Mouse (Mus musculus): ENCODE measurements at regions not wholly inside any gene's neighbourhood (a gene's known extent, or its start where the extent isn't known, plus 50 kb on each side); places are given as distances from the start of the nearest gene placed in this dataset.
A peak's percentile ranks its signal among the peaks of the same experiment; 100 is the strongest.

DNA sequence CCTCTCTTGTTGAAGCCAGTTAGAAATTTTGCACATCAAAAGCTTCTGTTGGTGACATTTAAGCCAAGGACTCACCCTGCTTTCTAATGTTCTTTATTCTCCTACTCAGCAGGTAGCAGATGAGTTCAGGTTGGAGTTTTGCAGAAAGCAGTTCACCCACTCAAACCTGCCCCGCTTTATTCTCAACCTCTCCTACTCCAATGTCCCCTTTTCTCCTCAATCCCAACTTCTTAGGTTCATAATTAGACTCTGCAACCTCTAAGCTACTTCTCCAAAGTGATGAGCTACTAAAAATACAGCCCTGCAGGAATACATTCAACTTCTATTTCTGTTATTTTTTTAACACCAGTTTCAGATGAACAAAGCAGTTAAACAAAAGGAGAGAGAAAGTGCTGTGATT is 572.2 kb downstream of the Brinp1 start:
- Histone ChIP-seq H3K27ac (ENCODE audit: low read depth, low read length) (no peak overlapping the region), H3K4me3 (ENCODE audit: low read depth, low read length) (no peak overlapping the region), H3K27me3 (ENCODE audit: insufficient read depth, low read length) (no peaks in the 10 kb centered on the region), H3K36me3 (ENCODE audit: insufficient read depth) (no peaks in the 10 kb centered on the region), H3K9ac (no peak overlapping the region), H3K4me1 (ENCODE audit: insufficient read depth) (no peaks in the 10 kb centered on the region), H3K4me2 (ENCODE audit: low read depth) (no peak overlapping the region), H3K9me3 (ENCODE audit: low read length) (no peaks in the 10 kb centered on the region)
- 60% methylated on average over 1 of the region's 1 CpGs for WGBS
- peak; percentile 0 for DNase-seq
- ATAC-seq = no peak
- no peak for TF ChIP-seq CTCF (IDR thresholded peaks at IDR 0.05; ENCODE audit: low read depth)

DNA sequence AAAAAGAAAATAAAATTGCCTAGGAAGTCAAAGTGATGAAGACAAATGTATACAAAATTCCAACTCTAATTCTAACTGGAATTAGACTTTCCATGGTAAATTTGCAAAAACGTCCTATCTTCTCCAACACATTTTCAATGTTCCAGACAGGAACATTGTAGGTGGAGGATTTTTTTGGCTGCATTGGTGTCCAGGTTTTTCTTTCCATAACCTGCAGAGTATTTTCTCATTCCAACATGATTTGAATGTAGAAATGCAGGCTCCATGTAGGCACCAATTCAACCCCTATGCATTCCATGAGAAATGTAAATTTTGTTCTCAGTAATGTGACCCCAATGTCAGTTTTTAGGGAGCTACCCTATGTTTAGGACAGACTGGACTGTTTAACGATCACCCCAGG is 586.2 kb downstream of the Brinp1 start:
- Histone ChIP-seq H3K9ac (no peak overlapping the region), H3K36me3 (ENCODE audit: insufficient read depth) (no peaks in the 10 kb centered on the region), H3K4me3 (ENCODE audit: low read depth, low read length) (no peak overlapping the region), H3K9me3 (ENCODE audit: low read length) (no peaks in the 10 kb centered on the region), H3K4me2 (ENCODE audit: low read depth) (no peak overlapping the region), H3K27me3 (ENCODE audit: insufficient read depth, low read length) (no peaks in the 10 kb centered on the region), H3K4me1 (ENCODE audit: insufficient read depth) (no peaks in the 10 kb centered on the region), H3K27ac (ENCODE audit: low read depth, low read length) (no peak overlapping the region)
- TF ChIP-seq CTCF (IDR thresholded peaks at IDR 0.05; ENCODE audit: low read depth) = no peak
- ATAC-seq = no peak
- 85% methylated on average over 2 of the region's 2 CpGs for WGBS
- DNase-seq = no peak

DNA sequence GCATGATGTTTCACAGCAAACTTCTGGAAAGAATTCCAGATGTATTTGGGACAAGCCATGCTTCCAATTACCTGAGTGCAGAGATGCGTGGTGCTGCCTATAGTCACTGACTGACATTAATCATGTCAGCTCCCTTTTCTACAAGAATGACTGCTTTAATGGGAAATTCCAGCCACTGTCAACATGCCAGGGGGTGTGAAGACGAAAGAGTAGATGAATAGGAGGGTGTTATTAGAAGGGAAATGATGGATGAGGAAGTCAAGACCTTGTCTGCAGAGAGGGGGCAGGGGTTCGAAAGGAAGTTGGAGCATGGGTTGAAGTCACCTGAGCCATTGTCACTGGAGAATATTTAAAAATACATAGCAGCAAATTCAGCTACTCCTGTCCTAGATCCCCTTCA is 634.6 kb downstream of the Brinp1 start:
- Histone ChIP-seq H3K4me1 (ENCODE audit: insufficient read depth) (no peaks in the 10 kb centered on the region), H3K4me2 (ENCODE audit: low read depth) (no peak overlapping the region), H3K27ac (ENCODE audit: low read depth, low read length) (no peak overlapping the region), H3K27me3 (ENCODE audit: insufficient read depth, low read length) (no peaks in the 10 kb centered on the region), H3K9me3 (ENCODE audit: low read length) (no peaks in the 10 kb centered on the region), H3K4me3 (ENCODE audit: low read depth, low read length) (no peak overlapping the region), H3K36me3 (ENCODE audit: insufficient read depth) (no peaks in the 10 kb centered on the region), H3K9ac (no peak overlapping the region)
- no peak for DNase-seq
- ATAC-seq = no peak
- 76% methylated on average over 3 of the region's 3 CpGs for WGBS
- TF ChIP-seq CTCF (IDR thresholded peaks at IDR 0.05; ENCODE audit: low read depth) = no peak

DNA sequence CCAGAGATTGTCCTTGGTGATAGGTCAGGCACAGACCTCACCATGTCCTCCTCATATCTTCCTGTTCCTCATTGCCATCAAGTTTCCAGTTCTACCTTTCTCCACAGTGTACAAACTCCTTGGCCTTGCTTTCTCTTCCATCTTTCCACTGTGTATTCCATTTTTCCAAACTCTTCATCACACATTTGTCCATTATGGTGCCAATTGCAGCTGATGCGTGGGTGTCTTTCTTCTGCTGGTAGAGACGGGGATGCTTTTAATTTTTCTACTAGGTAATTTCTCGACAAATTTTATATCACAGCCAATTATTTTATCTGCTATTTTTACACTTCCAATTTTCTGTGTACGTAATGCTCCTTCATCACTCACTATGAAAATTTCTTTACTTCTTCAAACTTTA is 641.4 kb downstream of the Brinp1 start:
- Histone ChIP-seq H3K36me3 (ENCODE audit: insufficient read depth) (no peaks in the 10 kb centered on the region), H3K9ac (no peak overlapping the region)
- no peak for DNase-seq

DNA sequence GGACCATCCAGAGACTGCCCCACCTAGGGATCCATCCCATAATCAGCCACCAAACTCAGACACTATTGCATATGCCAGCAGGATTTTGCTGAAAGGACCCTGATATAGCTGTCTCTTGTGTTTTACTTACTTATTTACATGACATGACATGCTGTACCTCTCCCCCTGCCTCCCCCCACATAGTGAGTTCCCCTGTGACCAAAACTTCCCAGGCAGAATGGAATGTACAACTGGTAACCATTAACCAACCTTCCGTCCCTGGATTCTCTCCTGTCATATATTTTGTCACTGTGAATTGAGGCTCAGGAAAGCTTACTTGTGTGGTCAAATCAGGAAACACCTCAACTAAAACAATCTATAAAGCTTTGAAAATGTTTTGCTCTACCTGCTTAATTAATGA is 669.4 kb downstream of the Brinp1 start:
- H3K9ac ChIP-seq = no peak overlapping the region
- no peaks in the 10 kb centered on the region for H3K9me3 ChIP-seq (ENCODE audit: low read length)
- H3K27ac ChIP-seq (ENCODE audit: low read depth, low read length) = no peak overlapping the region
- H3K4me1 ChIP-seq (ENCODE audit: insufficient read depth) = no peaks in the 10 kb centered on the region
- no peak for ATAC-seq
- no peaks in the 10 kb centered on the region for H3K36me3 ChIP-seq (ENCODE audit: insufficient read depth)
- no peaks in the 10 kb centered on the region for H3K27me3 ChIP-seq (ENCODE audit: insufficient read depth, low read length)
- no peak overlapping the region for H3K4me2 ChIP-seq (ENCODE audit: low read depth)
- no peak for TF ChIP-seq CTCF (IDR thresholded peaks at IDR 0.05; ENCODE audit: low read depth)
- WGBS = 82% methylated on average over 1 of the region's 1 CpGs
- DNase-seq = no peak
- H3K4me3 ChIP-seq (ENCODE audit: low read depth, low read length) = no peak overlapping the region

More for the DNA sequence above, 641.4 kb downstream of the Brinp1 start:
- Histone ChIP-seq H3K4me1 (ENCODE audit: insufficient read depth) (no peaks in the 10 kb centered on the region), H3K4me2 (ENCODE audit: low read depth) (no peak overlapping the region), H3K27me3 (ENCODE audit: insufficient read depth, low read length) (no peaks in the 10 kb centered on the region), H3K27ac (ENCODE audit: low read depth, low read length) (no peak overlapping the region), H3K4me3 (ENCODE audit: low read depth, low read length) (no peak overlapping the region), H3K9me3 (ENCODE audit: low read length) (no peaks in the 10 kb centered on the region)
- no peak for TF ChIP-seq CTCF (IDR thresholded peaks at IDR 0.05; ENCODE audit: low read depth)
- ATAC-seq = no peak
- 90% methylated on average over 4 of the region's 4 CpGs for WGBS

DNA sequence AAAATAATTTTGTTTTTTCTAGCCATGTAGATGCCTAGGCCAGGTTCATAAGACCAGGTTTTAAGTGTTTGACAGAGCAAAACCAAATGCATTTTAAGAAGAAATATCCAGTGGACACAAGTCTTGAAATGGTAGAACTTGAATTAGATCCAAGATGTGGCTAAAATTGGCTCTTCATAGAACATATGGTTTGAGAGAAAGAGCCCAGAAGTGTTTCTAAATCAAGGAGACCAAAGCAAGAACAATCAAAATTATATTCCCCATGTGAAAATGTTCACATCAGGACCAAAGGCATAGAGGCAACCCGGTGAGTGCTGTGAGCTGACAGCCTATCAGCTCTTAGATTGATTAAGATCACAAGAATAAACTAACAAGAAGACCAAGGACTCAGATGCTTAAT is 673.3 kb downstream of the Brinp1 start:
- no peaks in the 10 kb centered on the region for H3K4me1 ChIP-seq (ENCODE audit: insufficient read depth)
- no peak for DNase-seq
- no peak overlapping the region for H3K4me3 ChIP-seq (ENCODE audit: low read depth, low read length)
- no peak for TF ChIP-seq CTCF (IDR thresholded peaks at IDR 0.05; ENCODE audit: low read depth)
- H3K4me2 ChIP-seq (ENCODE audit: low read depth) = no peak overlapping the region
- H3K9me3 ChIP-seq (ENCODE audit: low read length) = no peaks in the 10 kb centered on the region
- ATAC-seq = no peak
- H3K36me3 ChIP-seq (ENCODE audit: insufficient read depth) = no peaks in the 10 kb centered on the region
- no peaks in the 10 kb centered on the region for H3K27me3 ChIP-seq (ENCODE audit: insufficient read depth, low read length)
- H3K9ac ChIP-seq = no peak overlapping the region
- H3K27ac ChIP-seq (ENCODE audit: low read depth, low read length) = no peak overlapping the region
- WGBS = 85% methylated on average over 1 of the region's 1 CpGs

DNA sequence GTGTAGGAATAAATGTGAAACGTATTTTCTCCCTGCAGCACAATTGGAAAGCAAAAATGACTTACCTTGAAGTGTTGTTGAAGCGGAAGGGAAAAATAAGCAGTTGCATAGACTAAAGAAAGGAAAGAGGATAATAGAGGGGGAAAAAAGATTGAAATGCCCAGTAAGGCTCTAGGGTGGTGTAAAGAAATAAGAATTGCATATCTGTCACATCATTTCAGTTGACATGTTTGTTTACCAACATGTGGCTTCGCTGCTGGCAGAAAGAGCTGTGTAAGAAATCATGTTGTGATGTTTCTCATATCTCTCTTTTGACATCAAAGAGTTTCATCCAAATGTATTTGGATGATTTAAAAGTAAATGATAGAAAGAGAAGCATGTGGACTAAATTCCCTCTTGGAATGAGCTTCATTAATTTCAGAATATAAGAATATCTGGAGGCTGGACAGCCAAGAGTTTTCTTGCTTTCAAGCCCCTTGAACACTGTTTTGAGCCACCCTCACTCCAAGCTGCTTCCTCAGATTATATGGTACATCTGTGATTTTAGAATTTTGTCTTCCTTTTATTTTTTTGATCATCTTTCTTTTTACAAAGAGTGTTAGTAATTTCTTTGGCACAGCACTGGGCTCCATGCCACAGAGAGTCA is 679.0 kb downstream of the Brinp1 start:
- H3K27ac ChIP-seq (ENCODE audit: low read depth, low read length) = no peak overlapping the region
- WGBS = 79% methylated on average over 3 of the region's 3 CpGs
- DNase-seq = no peak
- no peak overlapping the region for H3K4me3 ChIP-seq (ENCODE audit: low read depth, low read length)
- no peak for TF ChIP-seq CTCF (IDR thresholded peaks at IDR 0.05; ENCODE audit: low read depth)
- no peaks in the 10 kb centered on the region for H3K36me3 ChIP-seq (ENCODE audit: insufficient read depth)
- no peak overlapping the region for H3K9ac ChIP-seq
- ATAC-seq = no peak
- no peaks in the 10 kb centered on the region for H3K27me3 ChIP-seq (ENCODE audit: insufficient read depth, low read length)
- no peak overlapping the region for H3K4me2 ChIP-seq (ENCODE audit: low read depth)
- H3K4me1 ChIP-seq (ENCODE audit: insufficient read depth) = no peaks in the 10 kb centered on the region
- H3K9me3 ChIP-seq (ENCODE audit: low read length) = no peaks in the 10 kb centered on the region
